Mouse (Mus musculus): ENCODE data around the gene Enox1.
"Not testable (repeated sequence)": the region's sequence is repeated elsewhere in the genome, so short reads cannot be mapped to it uniquely, and the experiment has no call there.

Gene Enox1

GRCm38 (mm10) chr14:77156222-77156910 lies at the start of gene Enox1:
TSS of gene Enox1 (plus strand) at chr14:77156763.
- POLR2A ChIA-PET: interaction anchor here in 1 of 4 experiments (0.7 kb wide), 1 partner anchor 1076 kb away, joined by 3 read pairs; no protein-coding TSS in a partner anchor
- CTCF ChIA-PET: interaction anchor here in 1 of 4 experiments (0.5 kb wide), 1 partner anchor 182 kb away, joined by 3 read pairs; no protein-coding TSS in a partner anchor

DNA sequence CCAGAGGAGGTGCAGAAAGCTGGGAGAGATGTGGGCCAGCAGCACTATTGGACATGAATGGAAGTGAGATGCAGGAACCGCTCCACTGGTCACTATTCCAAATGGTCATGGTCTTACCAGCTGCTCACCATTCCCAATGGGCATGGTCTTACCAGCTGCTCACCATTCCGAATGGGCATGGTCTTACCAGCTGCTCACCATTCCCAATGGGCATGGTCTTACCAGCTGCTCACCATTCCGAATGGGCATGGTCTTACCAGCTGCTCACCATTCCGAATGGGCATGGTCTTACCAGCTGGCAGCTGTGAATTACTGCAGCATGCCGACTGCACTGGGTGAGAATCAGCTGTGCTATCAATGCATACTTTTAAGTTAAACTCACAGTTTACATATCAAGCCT lies 45.9 kb upstream of the Enox1 start:
- POLR2A ChIA-PET, CTCF ChIA-PET: not testable (repeated sequence)

DNA sequence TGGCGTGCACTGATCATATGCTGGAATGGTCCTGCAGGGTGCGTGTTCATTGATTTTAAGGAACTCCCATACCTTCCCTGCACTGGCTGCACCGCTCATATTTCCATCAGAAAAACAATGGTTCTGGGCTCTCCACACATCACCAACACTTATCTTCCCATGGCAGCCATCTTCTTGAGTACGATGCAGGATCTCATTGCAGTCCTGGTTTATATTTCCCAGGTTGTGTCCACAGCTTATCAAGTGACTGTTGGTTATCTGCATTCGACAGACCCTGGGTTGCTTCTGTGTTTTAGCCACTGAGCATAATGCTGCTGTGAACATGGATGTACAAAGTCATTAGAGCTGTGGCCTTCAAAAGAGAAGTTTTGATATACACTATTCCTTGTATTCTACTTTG lies 26.0 kb upstream of the Enox1 start:
- POLR2A ChIA-PET: no interaction called here

GRCm38 (mm10) chr14:77136936-77137335 lies 19.6 kb upstream of the Enox1 start:
- CTCF ChIA-PET: no interaction called here
- POLR2A ChIA-PET: no interaction called here

More for the DNA sequence above, 26.0 kb upstream of the Enox1 start:
- CTCF ChIA-PET: no interaction called here

DNA sequence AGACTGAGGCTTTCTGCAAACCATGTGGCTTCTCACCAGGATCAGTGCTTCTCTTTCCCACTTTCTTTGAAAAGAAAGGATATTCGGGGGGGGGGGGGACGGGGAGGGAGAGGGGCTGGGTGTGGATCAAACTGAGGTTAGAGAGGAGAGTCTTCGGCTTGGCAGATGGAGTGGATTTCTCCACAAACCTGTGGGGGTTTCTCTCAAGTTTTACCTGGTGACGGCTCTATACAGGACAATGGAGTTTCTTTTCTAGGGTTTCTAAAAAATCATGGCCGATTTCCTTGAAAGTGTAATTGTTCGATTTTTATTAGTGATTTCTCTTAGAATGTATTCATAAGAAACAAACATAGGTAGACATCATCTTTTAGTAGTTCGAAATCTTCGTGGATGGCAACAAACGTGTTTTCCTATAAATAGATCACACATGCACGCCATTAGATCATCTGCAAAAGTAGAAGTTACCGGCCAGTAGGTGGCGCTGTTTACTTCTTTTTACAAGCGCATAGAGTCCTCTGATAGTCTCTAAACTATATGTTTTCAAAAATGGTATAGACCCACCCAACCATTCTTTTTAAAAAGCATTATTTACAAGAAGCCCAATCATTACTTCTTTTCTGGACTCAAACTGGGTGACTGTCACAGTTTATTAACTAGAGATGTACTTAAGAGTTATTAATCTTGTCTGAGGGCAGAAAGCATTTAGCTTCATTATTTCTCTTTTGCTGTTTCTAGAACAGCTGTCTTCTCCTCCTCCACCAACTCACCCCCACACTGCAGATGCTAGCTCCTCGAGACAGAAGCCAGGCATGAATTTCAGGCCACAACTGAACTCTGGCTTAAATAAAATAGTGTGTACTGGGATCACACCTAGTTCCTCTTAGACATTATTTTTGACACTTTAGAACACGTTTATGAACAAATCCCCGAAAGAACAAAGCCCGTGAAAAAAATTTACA lies 15.0 kb upstream of the Enox1 start:
- ChIA-PET CTCF (interaction anchor here (0.6 to 1.6 kb wide), 13 partner anchors 11 to 991 kb away, joined by 3 to 6 read pairs (median 3); no protein-coding TSS in a partner anchor), POLR2A (interaction anchor here in 1 of 4 experiments (0.6 to 0.8 kb wide), 2 partner anchors 112 to 451 kb away, joined by 3 to 5 read pairs; no protein-coding TSS in a partner anchor)

- CTCF ChIA-PET: no interaction called here
- POLR2A ChIA-PET: no interaction called here
Observed at GRCm38 (mm10) chr14:77145103-77145502, 11.5 kb upstream of the Enox1 start.

- ChIA-PET CTCF (no interaction called here), POLR2A (interaction anchor here in 1 of 4 experiments (0.6 kb wide), 1 partner anchor 112 kb away, joined by 3 read pairs; no protein-coding TSS in a partner anchor)
Observed at GRCm38 (mm10) chr14:77147635-77148034, 8.9 kb upstream of the Enox1 start.

DNA sequence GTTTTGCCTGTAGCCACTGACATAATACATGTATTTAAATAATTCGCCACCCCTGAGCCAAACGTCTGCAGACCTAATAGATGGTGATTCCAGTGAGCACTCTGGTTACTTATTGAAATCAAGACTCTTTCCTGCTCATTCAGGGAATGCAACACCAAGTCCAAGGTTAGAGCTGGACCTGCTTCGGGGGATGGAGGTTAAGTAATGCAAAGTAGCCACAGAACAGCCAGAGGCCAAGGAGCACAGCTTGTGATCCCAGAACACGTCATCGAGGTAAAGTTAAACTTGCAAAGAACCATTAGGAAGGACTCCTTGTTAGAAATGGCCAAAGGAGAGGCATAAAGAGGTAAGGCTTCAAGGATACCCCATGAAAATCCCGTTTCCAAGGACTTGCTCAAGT lies 6.0 kb upstream of the Enox1 start:
- CTCF ChIA-PET: no interaction called here
- POLR2A ChIA-PET: no interaction called here

DNA sequence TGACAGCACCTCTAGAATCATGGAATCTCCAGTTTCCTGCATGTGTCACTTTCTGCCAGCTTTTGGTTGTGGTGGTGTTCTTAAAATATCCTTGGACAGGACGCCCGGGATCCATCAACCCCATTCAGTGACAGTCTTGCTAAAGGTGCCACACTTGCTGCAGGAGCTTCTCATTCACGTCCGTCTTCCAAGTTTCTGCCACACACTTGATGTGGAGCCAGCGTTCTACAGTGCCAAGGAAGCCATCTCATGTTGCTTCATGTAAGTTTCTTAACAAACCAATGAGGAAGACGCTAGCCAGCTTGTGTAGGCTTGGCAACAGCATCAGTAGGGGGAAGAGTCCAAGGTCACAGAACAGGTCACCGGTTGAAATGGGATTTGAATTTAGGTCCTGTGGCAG lies 5.1 kb upstream of the Enox1 start:
- CTCF ChIA-PET: no interaction called here
- POLR2A ChIA-PET: no interaction called here

- ChIA-PET POLR2A (no interaction called here), CTCF (interaction anchor here in 2 of 4 experiments (0.5 to 1.1 kb wide), 2 partner anchors 15 to 183 kb away, joined by 3 read pairs; no protein-coding TSS in a partner anchor)
Observed at GRCm38 (mm10) chr14:77156911-77157504, 445 bp downstream of the Enox1 start.

DNA sequence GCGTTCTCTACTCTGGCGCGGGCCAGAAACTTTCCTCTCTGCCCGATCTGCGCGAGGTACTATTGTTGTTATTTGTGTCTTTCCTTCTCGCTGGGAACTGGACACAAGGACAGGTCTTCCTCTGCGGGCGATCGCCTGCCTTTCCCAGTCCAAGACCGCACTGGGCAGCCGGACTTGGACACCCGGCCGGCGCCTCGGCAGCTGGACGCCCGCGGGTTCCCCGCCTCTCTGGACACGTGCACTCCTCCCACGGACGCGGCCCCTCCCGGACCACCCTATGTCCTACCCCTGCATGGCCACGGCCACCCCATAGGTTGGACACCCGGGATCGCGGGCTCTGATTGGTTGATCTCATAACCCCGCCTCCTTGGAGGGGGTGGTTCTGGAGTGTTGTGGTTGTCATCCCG lies 945 bp downstream of the Enox1 start:
- CTCF ChIA-PET: interaction anchor here in 1 of 4 experiments (1.1 kb wide), 1 partner anchor 16 kb away, joined by 3 read pairs; no protein-coding TSS in a partner anchor

GRCm38 (mm10) chr14:77159397-77159796 lies 2.8 kb downstream of the Enox1 start:
- ChIA-PET CTCF (no interaction called here), POLR2A (no interaction called here)

More for the DNA sequence above, 945 bp downstream of the Enox1 start:
- POLR2A ChIA-PET: interaction anchor here in 1 of 4 experiments (0.6 kb wide), 1 partner anchor 8 kb away, joined by 4 read pairs; no protein-coding TSS in a partner anchor

DNA sequence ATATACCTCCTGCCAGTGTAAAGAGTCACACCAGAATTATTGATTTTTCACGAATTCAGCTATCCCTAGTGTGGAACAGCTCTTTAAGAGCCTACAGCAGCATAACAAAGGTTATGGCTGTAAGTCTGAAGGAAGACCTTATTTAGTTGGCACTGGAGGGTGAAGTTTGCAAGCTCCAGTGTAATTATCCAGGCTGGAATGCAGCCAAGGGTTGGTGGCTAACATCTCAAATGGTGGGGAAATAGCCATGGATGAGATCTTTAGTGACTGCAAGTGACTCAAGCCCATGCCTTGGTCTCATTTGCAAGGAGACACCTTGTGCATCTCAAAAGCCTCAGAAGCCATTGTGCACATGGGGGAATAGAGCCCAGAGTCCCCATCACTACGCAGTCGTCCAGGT lies 5.9 kb downstream of the Enox1 start:
- ChIA-PET POLR2A (no interaction called here), CTCF (no interaction called here)

DNA sequence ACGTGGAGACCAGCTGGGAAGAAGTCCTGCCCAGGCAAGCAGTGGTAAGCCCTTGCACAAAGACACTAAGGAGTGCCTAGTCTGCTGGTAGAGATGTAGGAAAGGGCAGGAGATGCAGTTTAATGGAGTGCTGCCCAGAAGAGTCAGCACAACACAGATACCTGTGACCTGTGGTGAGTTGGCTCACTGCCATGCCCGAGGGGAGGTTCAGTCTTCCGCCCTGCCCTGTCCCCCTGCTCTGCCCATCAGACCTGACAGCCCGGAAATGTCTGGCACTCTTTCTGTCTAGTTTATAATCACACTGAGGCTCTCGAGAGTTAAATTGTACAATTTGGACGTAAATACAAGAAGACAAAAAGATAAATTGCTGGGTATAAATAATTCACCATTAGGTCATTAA lies 7.8 kb downstream of the Enox1 start:
- ChIA-PET CTCF (no interaction called here), POLR2A (no interaction called here)

GRCm38 (mm10) chr14:77168161-77168560 lies 11.6 kb downstream of the Enox1 start:
- ChIA-PET POLR2A (no interaction called here), CTCF (no interaction called here)

DNA sequence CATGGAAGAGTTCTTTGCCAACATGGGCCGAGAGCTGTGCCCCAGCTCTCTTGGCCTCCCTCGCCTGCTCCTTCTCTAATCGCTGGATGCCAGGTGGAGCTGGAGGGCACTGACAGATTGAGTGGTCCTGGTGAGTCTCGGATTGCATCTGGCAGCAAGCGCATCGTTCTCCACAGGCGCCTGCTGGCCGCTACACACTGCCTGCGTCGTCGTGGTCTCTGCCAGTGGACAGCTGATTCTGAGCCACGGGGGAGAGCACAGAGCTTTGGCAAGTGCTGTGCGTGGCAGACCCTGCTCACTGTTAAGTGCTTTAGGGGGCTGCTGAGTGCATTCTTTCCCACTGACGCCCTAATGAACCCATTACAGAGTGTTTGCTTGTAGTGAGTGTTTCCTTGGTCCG lies 17.9 kb downstream of the Enox1 start:
- ChIA-PET CTCF (no interaction called here), POLR2A (no interaction called here)

- CTCF ChIA-PET: no interaction called here
- POLR2A ChIA-PET: interaction anchor here in 1 of 4 experiments (0.6 kb wide), 1 partner anchor 76 kb away, joined by 4 read pairs; no protein-coding TSS in a partner anchor
Observed at GRCm38 (mm10) chr14:77174931-77175330, 18.4 kb downstream of the Enox1 start.

- CTCF ChIA-PET: interaction anchor here in 1 of 4 experiments (0.6 kb wide), 1 partner anchor 1183 kb away, joined by 10 read pairs; no protein-coding TSS in a partner anchor
- POLR2A ChIA-PET: no interaction called here
Observed at GRCm38 (mm10) chr14:77180241-77180640, 23.7 kb downstream of the Enox1 start.

DNA sequence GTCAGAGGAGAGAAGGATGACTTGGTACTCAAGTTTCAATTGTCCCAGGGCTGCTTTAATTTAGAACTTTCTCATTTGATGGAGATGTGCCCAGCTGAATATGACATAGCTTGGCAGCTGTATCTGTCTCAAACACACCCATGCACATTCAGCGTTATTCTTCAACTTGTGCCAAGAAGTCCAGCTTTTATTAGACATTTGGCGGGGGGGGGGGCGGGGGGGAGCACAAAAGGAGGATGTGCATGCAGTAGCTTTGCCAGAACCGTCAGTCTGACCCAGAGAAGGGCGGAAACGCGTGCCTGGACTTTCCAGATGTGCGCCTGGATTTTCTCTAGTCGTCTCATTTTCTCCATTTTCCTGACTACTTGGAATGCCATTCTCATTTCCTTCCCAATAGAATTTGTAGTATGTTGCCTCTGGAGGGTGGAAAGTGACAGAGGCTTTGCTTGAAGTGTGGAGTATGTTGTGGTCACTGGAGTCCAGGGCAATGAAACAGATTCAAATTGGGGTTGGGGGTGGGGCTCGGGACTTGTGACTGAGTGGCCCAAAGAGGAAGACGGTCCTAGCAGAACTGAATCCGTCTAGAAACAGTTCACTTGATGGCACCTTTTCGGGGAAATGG lies 24.3 kb downstream of the Enox1 start:
- ChIA-PET POLR2A (interaction anchor here in 1 of 4 experiments (0.5 kb wide), 1 partner anchor 652 kb away, joined by 4 read pairs; no protein-coding TSS in a partner anchor), CTCF (no interaction called here)
